Mouse (Mus musculus): ENCODE results near the gene Tmem178.

DNA sequence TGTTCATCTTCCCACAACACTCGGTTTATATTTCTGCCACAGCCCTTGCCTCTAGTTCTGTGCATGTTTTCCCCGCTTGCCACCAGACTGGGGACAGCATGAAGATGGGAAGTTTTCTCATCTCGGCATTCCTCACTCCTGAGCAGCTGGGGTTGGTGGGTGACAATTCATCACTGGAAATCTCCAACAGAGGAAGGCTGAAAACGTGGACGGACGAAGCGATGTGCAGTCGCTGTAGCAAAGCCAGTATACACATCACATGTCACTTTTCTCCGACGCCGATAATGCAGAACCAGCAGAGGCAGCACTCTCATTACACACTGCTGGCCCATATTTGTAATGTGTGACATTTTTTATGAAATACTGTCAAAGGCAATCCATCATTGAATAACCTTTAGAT lies 2.6 kb upstream of the Tmem178 start:
- TF ChIP-seq CTCF (IDR thresholded peaks at IDR 0.05; ENCODE audit: low read depth, low read length) = no peak
- TF ChIP-seq TAL1 (conservative IDR thresholded peaks at IDR 0.05; ENCODE audit: low read depth, low read length) = no peak
- no peak for TF ChIP-seq POLR2AphosphoS5 (IDR thresholded peaks at IDR 0.05; ENCODE audit: insufficient replicate concordance, low read depth, low read length)
- no peak for TF ChIP-seq GATA1 (IDR thresholded peaks at IDR 0.05; ENCODE audit: borderline replicate concordance, low read length)
- TF ChIP-seq GATA2 (IDR thresholded peaks at IDR 0.05; ENCODE audit: borderline replicate concordance, low read depth, low read length) = no peak
